Mouse (Mus musculus): Measurements from ENCODE around the gene Chst13. TPM values are rescaled to one million over a fixed set of nuclear protein-coding genes. Genes with fewer than 3 reads are reported as not detected.
A peak's percentile ranks its signal among the peaks of the same experiment; 100 is the strongest.

The Chst13 gene
- polyA plus RNA-seq, 1 experiment from 2014 or later, result not detected

- H3K4me2 ChIP-seq (ENCODE audit: low read length), result no peak overlapping the region
- peak; percentile 55; the same call in 1 of the 2 replicates for ATAC-seq (ENCODE audit: insufficient number of reproducible peaks, insufficient read depth, low FRiP score, low read depth)
- H3K4me1 ChIP-seq (ENCODE audit: control insufficient read depth in 2 of 2, insufficient read depth in 2 of 2, low read length in 2 of 2), result peaks cover 16 to 17% of the 10 kb centered on the region in 2 experiments
- H3K27me3 ChIP-seq (ENCODE audit: control insufficient read depth, insufficient read depth, low read length), result no peaks in the 10 kb centered on the region
- H3K9me3 ChIP-seq (ENCODE audit: control insufficient read depth, low read length), result no peaks in the 10 kb centered on the region
- no peak overlapping the region for H3K9ac ChIP-seq (ENCODE audit: low read length)
- no peaks in the 10 kb centered on the region for H3K36me3 ChIP-seq (ENCODE audit: control insufficient read depth, insufficient read depth, low read length)
- 28% methylated on average over 7 of the region's 7 CpGs for WGBS
- H3K4me3 ChIP-seq (ENCODE audit: control insufficient read depth in 1 of 2, insufficient read depth in 1 of 2, low read depth in 1 of 2, low read length in 2 of 2), result no peak overlapping the region
- H3K27ac ChIP-seq (replicated peaks in 1 of 2; ENCODE audit: control insufficient read depth in 1 of 2, insufficient read depth in 1 of 2, low read depth in 2 of 2, low read length in 2 of 2), result peak overlapping the region; percentile 34 to 53; a peak in 3 of 4 replicates
Observed at GRCm38 (mm10) chr6:90360024-90360781, 35.2 kb upstream of the Chst13 start.

DNA sequence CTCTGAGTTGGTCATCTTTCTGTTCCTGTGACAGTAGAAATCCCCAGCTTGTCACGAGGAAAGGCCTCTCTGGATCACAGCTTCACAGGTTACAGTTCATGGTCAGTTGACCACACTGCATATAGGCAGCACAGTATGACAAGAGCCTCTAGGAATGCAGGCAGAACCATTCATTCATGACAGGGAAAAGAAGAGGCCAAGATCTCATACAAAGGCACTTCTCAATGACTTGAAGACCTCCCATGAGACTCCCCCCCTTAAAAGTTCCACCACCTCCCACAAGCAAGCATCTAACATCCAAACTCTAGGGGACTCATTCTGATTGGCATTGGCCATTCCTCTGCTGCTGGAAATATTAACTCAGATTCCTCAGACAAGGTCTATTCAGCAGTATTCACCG lies 34.5 kb upstream of the Chst13 start:
- H3K9ac ChIP-seq (ENCODE audit: low read length), result no peak overlapping the region
- no peak for ATAC-seq (ENCODE audit: insufficient number of reproducible peaks, insufficient read depth, low FRiP score, low read depth)

GRCm38 (mm10) chr6:90358142-90358541 lies 33.2 kb upstream of the Chst13 start:
- H3K9me3 ChIP-seq (ENCODE audit: control insufficient read depth, low read length), result no peaks in the 10 kb centered on the region
- no peak overlapping the region for H3K9ac ChIP-seq (ENCODE audit: low read length)
- no peak for ATAC-seq (ENCODE audit: insufficient number of reproducible peaks, insufficient read depth, low FRiP score, low read depth)
- no peak overlapping the region for H3K27ac ChIP-seq (replicated peaks in 1 of 2; ENCODE audit: control insufficient read depth in 1 of 2, insufficient read depth in 1 of 2, low read depth in 2 of 2, low read length in 2 of 2)
- no peak overlapping the region for H3K4me3 ChIP-seq (ENCODE audit: control insufficient read depth in 1 of 2, insufficient read depth in 1 of 2, low read depth in 1 of 2, low read length in 2 of 2)
- H3K4me2 ChIP-seq (ENCODE audit: low read length), result no peak overlapping the region
- H3K36me3 ChIP-seq (ENCODE audit: control insufficient read depth, insufficient read depth, low read length), result no peaks in the 10 kb centered on the region
- no peaks in the 10 kb centered on the region for H3K27me3 ChIP-seq (ENCODE audit: control insufficient read depth, insufficient read depth, low read length)
- H3K4me1 ChIP-seq (ENCODE audit: control insufficient read depth in 2 of 2, insufficient read depth in 2 of 2, low read length in 2 of 2), result peaks cover 16 to 17% of the 10 kb centered on the region in 2 experiments
- WGBS, result 46% methylated on average over 5 of the region's 5 CpGs

More for the DNA sequence above, 34.5 kb upstream of the Chst13 start:
- Histone ChIP-seq H3K4me3 (ENCODE audit: control insufficient read depth in 1 of 2, insufficient read depth in 1 of 2, low read depth in 1 of 2, low read length in 2 of 2) (no peak overlapping the region), H3K4me1 (ENCODE audit: control insufficient read depth in 2 of 2, insufficient read depth in 2 of 2, low read length in 2 of 2) (peaks cover 16 to 17% of the 10 kb centered on the region in 2 experiments), H3K27me3 (ENCODE audit: control insufficient read depth, insufficient read depth, low read length) (no peaks in the 10 kb centered on the region), H3K36me3 (ENCODE audit: control insufficient read depth, insufficient read depth, low read length) (no peaks in the 10 kb centered on the region), H3K4me2 (ENCODE audit: low read length) (no peak overlapping the region), H3K9me3 (ENCODE audit: control insufficient read depth, low read length) (no peaks in the 10 kb centered on the region), H3K27ac (replicated peaks in 1 of 2; ENCODE audit: control insufficient read depth in 1 of 2, insufficient read depth in 1 of 2, low read depth in 2 of 2, low read length in 2 of 2) (peak overlapping the region; percentile 31 to 34; a peak in 1 of 4 replicates)
- 68% methylated on average over 2 of the region's 2 CpGs for whole genome bisulfite sequencing

GRCm38 (mm10) chr6:90350011-90350410 lies 25.0 kb upstream of the Chst13 start:
- Histone ChIP-seq H3K4me3 (ENCODE audit: control insufficient read depth in 1 of 2, insufficient read depth in 1 of 2, low read depth in 1 of 2, low read length in 2 of 2) (no peak overlapping the region), H3K36me3 (ENCODE audit: control insufficient read depth, insufficient read depth, low read length) (no peaks in the 10 kb centered on the region), H3K4me2 (ENCODE audit: low read length) (no peak overlapping the region), H3K9me3 (ENCODE audit: control insufficient read depth, low read length) (no peaks in the 10 kb centered on the region), H3K27ac (replicated peaks in 1 of 2; ENCODE audit: control insufficient read depth in 1 of 2, insufficient read depth in 1 of 2, low read depth in 2 of 2, low read length in 2 of 2) (no peak overlapping the region), H3K4me1 (ENCODE audit: control insufficient read depth in 2 of 2, insufficient read depth in 2 of 2, low read length in 2 of 2) (no peaks in the 10 kb centered on the region), H3K9ac (ENCODE audit: low read length) (no peak overlapping the region), H3K27me3 (ENCODE audit: control insufficient read depth, insufficient read depth, low read length) (no peaks in the 10 kb centered on the region)
- no peak for ATAC-seq (ENCODE audit: insufficient number of reproducible peaks, insufficient read depth, low FRiP score, low read depth)
- 59% methylated on average over 2 of the region's 2 CpGs for WGBS

DNA sequence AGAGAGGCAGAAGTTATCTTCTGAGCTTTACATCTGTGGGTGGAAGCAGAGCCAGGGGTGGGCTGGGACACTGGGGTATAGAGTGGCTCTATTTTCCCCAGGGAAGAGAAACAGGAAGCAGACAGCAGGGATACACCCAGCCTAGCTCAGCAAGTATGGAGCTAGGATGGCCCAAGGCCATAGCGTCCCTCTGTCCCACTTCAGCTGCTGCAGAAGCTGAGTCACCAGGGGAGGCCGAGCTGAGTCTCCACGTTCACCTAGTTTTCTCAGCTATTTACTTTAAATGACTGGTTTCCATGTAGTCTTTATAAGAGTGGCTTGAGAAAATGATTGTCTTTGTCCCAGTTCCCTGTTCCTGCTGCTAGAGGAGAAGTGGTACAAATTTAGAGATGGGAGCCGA lies 23.5 kb upstream of the Chst13 start:
- H3K9me3 ChIP-seq (ENCODE audit: control insufficient read depth, low read length), result no peaks in the 10 kb centered on the region
- H3K4me3 ChIP-seq (ENCODE audit: control insufficient read depth in 1 of 2, insufficient read depth in 1 of 2, low read depth in 1 of 2, low read length in 2 of 2), result no peak overlapping the region
- no peak overlapping the region for H3K27ac ChIP-seq (replicated peaks in 1 of 2; ENCODE audit: control insufficient read depth in 1 of 2, insufficient read depth in 1 of 2, low read depth in 2 of 2, low read length in 2 of 2)
- H3K27me3 ChIP-seq (ENCODE audit: control insufficient read depth, insufficient read depth, low read length), result no peaks in the 10 kb centered on the region
- H3K4me2 ChIP-seq (ENCODE audit: low read length), result no peak overlapping the region
- H3K9ac ChIP-seq (ENCODE audit: low read length), result no peak overlapping the region
- no peak for ATAC-seq (ENCODE audit: insufficient number of reproducible peaks, insufficient read depth, low FRiP score, low read depth)
- 73% methylated on average over 4 of the region's 4 CpGs for WGBS
- no peaks in the 10 kb centered on the region for H3K4me1 ChIP-seq (ENCODE audit: control insufficient read depth in 2 of 2, insufficient read depth in 2 of 2, low read length in 2 of 2)
- no peaks in the 10 kb centered on the region for H3K36me3 ChIP-seq (ENCODE audit: control insufficient read depth, insufficient read depth, low read length)

DNA sequence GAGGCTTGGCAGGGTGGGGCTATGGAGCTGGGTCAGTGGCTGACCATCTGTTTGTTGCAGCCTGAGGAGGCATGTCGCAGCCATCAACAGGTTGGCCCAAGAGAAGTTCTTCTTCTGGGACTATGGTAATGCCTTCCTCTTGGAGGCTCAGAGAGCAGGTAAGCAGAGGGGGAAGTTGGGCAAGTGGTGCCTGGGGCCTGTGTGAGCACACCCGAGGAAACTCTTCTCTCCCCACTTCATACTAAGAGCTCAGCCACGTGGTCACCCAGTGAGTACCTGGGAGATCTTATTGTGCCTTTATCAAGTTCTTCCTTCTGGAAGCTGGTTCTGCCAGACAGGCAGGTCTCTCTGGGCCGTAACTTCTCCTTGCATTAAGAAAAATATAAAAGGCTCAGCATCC lies 22.2 kb upstream of the Chst13 start:
- Histone ChIP-seq H3K9ac (ENCODE audit: low read length) (no peak overlapping the region), H3K27me3 (ENCODE audit: control insufficient read depth, insufficient read depth, low read length) (no peaks in the 10 kb centered on the region), H3K4me3 (ENCODE audit: control insufficient read depth in 1 of 2, insufficient read depth in 1 of 2, low read depth in 1 of 2, low read length in 2 of 2) (no peak overlapping the region), H3K4me2 (ENCODE audit: low read length) (no peak overlapping the region), H3K9me3 (ENCODE audit: control insufficient read depth, low read length) (no peaks in the 10 kb centered on the region), H3K4me1 (ENCODE audit: control insufficient read depth in 2 of 2, insufficient read depth in 2 of 2, low read length in 2 of 2) (no peaks in the 10 kb centered on the region), H3K27ac (replicated peaks in 1 of 2; ENCODE audit: control insufficient read depth in 1 of 2, insufficient read depth in 1 of 2, low read depth in 2 of 2, low read length in 2 of 2) (no peak overlapping the region), H3K36me3 (ENCODE audit: control insufficient read depth, insufficient read depth, low read length) (no peaks in the 10 kb centered on the region)
- no peak for ATAC-seq (ENCODE audit: insufficient number of reproducible peaks, insufficient read depth, low FRiP score, low read depth)
- 63% methylated on average over 4 of the region's 4 CpGs for WGBS

DNA sequence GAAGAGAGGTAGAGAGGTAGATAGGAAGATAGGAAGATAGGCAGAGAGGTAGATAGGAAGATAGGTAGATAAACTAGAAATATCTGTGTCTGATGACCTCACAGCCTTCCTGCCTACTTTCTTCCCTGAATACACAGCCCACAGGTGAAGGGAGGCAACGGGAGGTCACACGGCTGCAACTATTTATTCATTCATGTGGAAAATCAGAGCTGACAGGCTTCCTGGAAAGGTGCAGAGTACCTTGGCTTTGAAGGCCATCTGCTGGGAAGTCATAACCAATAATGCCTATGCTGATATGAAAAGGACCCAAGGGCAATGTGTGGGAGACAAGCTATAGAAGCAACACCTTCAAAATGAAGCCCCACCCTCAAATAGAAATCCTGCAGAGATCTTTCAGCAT lies 17.4 kb upstream of the Chst13 start:
- Histone ChIP-seq H3K9me3 (ENCODE audit: control insufficient read depth, low read length) (no peaks in the 10 kb centered on the region), H3K36me3 (ENCODE audit: control insufficient read depth, insufficient read depth, low read length) (no peaks in the 10 kb centered on the region), H3K9ac (ENCODE audit: low read length) (no peak overlapping the region), H3K4me1 (ENCODE audit: control insufficient read depth in 2 of 2, insufficient read depth in 2 of 2, low read length in 2 of 2) (no peaks in the 10 kb centered on the region), H3K4me2 (ENCODE audit: low read length) (no peak overlapping the region), H3K27ac (replicated peaks in 1 of 2; ENCODE audit: control insufficient read depth in 1 of 2, insufficient read depth in 1 of 2, low read depth in 2 of 2, low read length in 2 of 2) (no peak overlapping the region), H3K27me3 (ENCODE audit: control insufficient read depth, insufficient read depth, low read length) (no peaks in the 10 kb centered on the region), H3K4me3 (ENCODE audit: control insufficient read depth in 1 of 2, insufficient read depth in 1 of 2, low read depth in 1 of 2, low read length in 2 of 2) (no peak overlapping the region)
- 77% methylated on average over 2 of the region's 2 CpGs for WGBS
- no peak for ATAC-seq (ENCODE audit: insufficient number of reproducible peaks, insufficient read depth, low FRiP score, low read depth)

DNA sequence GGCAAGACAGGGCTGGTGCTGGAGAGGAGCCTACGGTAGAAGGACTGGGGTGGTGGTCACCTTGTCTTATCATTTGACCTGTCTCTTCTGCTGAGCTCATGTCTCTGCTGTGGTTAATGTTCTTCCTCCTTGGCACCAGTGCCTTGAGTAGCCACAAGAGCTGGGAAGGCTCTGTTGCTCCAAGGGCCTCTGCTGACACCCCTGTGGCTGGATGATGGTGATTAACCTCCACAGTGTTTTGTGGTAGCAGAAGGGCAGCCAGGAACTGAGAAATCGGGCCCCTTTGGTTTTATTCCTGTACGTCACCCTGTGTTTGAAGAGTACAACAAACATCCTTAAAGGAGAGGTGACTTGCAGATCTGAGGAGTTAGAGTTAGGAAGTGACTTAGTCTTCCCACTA lies 9.3 kb upstream of the Chst13 start:
- H3K27me3 ChIP-seq (ENCODE audit: control insufficient read depth, insufficient read depth, low read length), result no peaks in the 10 kb centered on the region
- H3K9me3 ChIP-seq (ENCODE audit: control insufficient read depth, low read length), result no peaks in the 10 kb centered on the region
- no peaks in the 10 kb centered on the region for H3K4me1 ChIP-seq (ENCODE audit: control insufficient read depth in 2 of 2, insufficient read depth in 2 of 2, low read length in 2 of 2)
- WGBS, result 67% methylated on average over 3 of the region's 3 CpGs
- H3K9ac ChIP-seq (ENCODE audit: low read length), result no peak overlapping the region
- ATAC-seq (ENCODE audit: insufficient number of reproducible peaks, insufficient read depth, low FRiP score, low read depth), result no peak
- H3K27ac ChIP-seq (replicated peaks in 1 of 2; ENCODE audit: control insufficient read depth in 1 of 2, insufficient read depth in 1 of 2, low read depth in 2 of 2, low read length in 2 of 2), result no peak overlapping the region
- H3K4me3 ChIP-seq (ENCODE audit: control insufficient read depth in 1 of 2, insufficient read depth in 1 of 2, low read depth in 1 of 2, low read length in 2 of 2), result no peak overlapping the region
- H3K4me2 ChIP-seq (ENCODE audit: low read length), result no peak overlapping the region
- H3K36me3 ChIP-seq (ENCODE audit: control insufficient read depth, insufficient read depth, low read length), result no peaks in the 10 kb centered on the region

Measured in heart, embryonic 14.5 days (tissue).